Mouse (Mus musculus): Measurements from ENCODE around the gene Synj2. TPM values are rescaled to one million over a fixed set of nuclear protein-coding genes. Genes with fewer than 3 reads are reported as not detected.
A peak's percentile ranks its signal among the peaks of the same experiment; 100 is the strongest.

Gene Synj2
- polyA plus RNA-seq, 1 experiment, result 11.2 TPM

- Histone ChIP-seq H3K27ac (ENCODE audit: insufficient read depth, low read depth, low read length) (peak overlapping the region; percentile 78), H3K4me3 (ENCODE audit: insufficient read depth, low read length) (peak overlapping the region; percentile 39), H3K4me1 (ENCODE audit: control insufficient read depth, insufficient read depth, low read length) (peaks cover 45% of the 10 kb centered on the region)
- TF ChIP-seq CTCF (IDR thresholded peaks at IDR 0.05; ENCODE audit: low read depth, low read length) (no peak), POLR2A (IDR thresholded peaks at IDR 0.05; ENCODE audit: borderline replicate concordance, low read depth, low read length) (no peak)
Observed at GRCm38 (mm10) chr17:5978505-5979077, 37.5 kb downstream of the Synj2 start.

- Histone ChIP-seq H3K4me3 (ENCODE audit: insufficient read depth, low read length) (no peak overlapping the region), H3K27ac (ENCODE audit: insufficient read depth, low read depth, low read length) (no peak overlapping the region), H3K4me1 (ENCODE audit: control insufficient read depth, insufficient read depth, low read length) (peaks cover 44% of the 10 kb centered on the region)
- TF ChIP-seq CTCF (IDR thresholded peaks at IDR 0.05; ENCODE audit: low read depth, low read length), result no peak
- no peak for TF ChIP-seq POLR2A (IDR thresholded peaks at IDR 0.05; ENCODE audit: borderline replicate concordance, low read depth, low read length)
Observed at GRCm38 (mm10) chr17:5980860-5981259, 39.8 kb downstream of the Synj2 start.

- TF ChIP-seq CTCF (IDR thresholded peaks at IDR 0.05; ENCODE audit: low read depth, low read length) (no peak), POLR2A (IDR thresholded peaks at IDR 0.05; ENCODE audit: borderline replicate concordance, low read depth, low read length) (no peak)
- Histone ChIP-seq H3K4me1 (ENCODE audit: control insufficient read depth, insufficient read depth, low read length) (peaks cover 21% of the 10 kb centered on the region), H3K4me3 (ENCODE audit: insufficient read depth, low read length) (no peak overlapping the region), H3K27ac (ENCODE audit: insufficient read depth, low read depth, low read length) (no peak overlapping the region)
Observed at GRCm38 (mm10) chr17:5983150-5983549, 42.1 kb downstream of the Synj2 start.

GRCm38 (mm10) chr17:5983901-5984300 is 42.8 kb downstream of the Synj2 start:
- Histone ChIP-seq H3K4me3 (ENCODE audit: insufficient read depth, low read length) (no peak overlapping the region), H3K4me1 (ENCODE audit: control insufficient read depth, insufficient read depth, low read length) (peaks cover 16% of the 10 kb centered on the region), H3K27ac (ENCODE audit: insufficient read depth, low read depth, low read length) (no peak overlapping the region)
- TF ChIP-seq POLR2A (IDR thresholded peaks at IDR 0.05; ENCODE audit: borderline replicate concordance, low read depth, low read length), result no peak
- no peak for TF ChIP-seq CTCF (IDR thresholded peaks at IDR 0.05; ENCODE audit: low read depth, low read length)

GRCm38 (mm10) chr17:5984700-5985231 is 43.7 kb downstream of the Synj2 start:
- Histone ChIP-seq H3K27ac (ENCODE audit: insufficient read depth, low read depth, low read length) (no peak overlapping the region), H3K4me3 (ENCODE audit: insufficient read depth, low read length) (no peak overlapping the region), H3K4me1 (ENCODE audit: control insufficient read depth, insufficient read depth, low read length) (peaks cover 7% of the 10 kb centered on the region)
- no peak for TF ChIP-seq POLR2A (IDR thresholded peaks at IDR 0.05; ENCODE audit: borderline replicate concordance, low read depth, low read length)
- TF ChIP-seq CTCF (IDR thresholded peaks at IDR 0.05; ENCODE audit: low read depth, low read length), result no peak

GRCm38 (mm10) chr17:5985271-5985670 is 44.2 kb downstream of the Synj2 start:
- no peak overlapping the region for H3K4me3 ChIP-seq (ENCODE audit: insufficient read depth, low read length)
- H3K27ac ChIP-seq (ENCODE audit: insufficient read depth, low read depth, low read length), result no peak overlapping the region
- TF ChIP-seq CTCF (IDR thresholded peaks at IDR 0.05; ENCODE audit: low read depth, low read length) (no peak), POLR2A (IDR thresholded peaks at IDR 0.05; ENCODE audit: borderline replicate concordance, low read depth, low read length) (no peak)
- peaks cover 5% of the 10 kb centered on the region for H3K4me1 ChIP-seq (ENCODE audit: control insufficient read depth, insufficient read depth, low read length)

GRCm38 (mm10) chr17:5987271-5988056 is 46.4 kb downstream of the Synj2 start:
- Histone ChIP-seq H3K4me3 (ENCODE audit: insufficient read depth, low read length) (no peak overlapping the region), H3K27ac (ENCODE audit: insufficient read depth, low read depth, low read length) (no peak overlapping the region), H3K4me1 (ENCODE audit: control insufficient read depth, insufficient read depth, low read length) (peaks cover 5% of the 10 kb centered on the region)
- TF ChIP-seq POLR2A (IDR thresholded peaks at IDR 0.05; ENCODE audit: borderline replicate concordance, low read depth, low read length) (no peak), CTCF (IDR thresholded peaks at IDR 0.05; ENCODE audit: low read depth, low read length) (no peak)

- peaks cover 9% of the 10 kb centered on the region for H3K4me1 ChIP-seq (ENCODE audit: control insufficient read depth, insufficient read depth, low read length)
- TF ChIP-seq CTCF (IDR thresholded peaks at IDR 0.05; ENCODE audit: low read depth, low read length) (no peak), POLR2A (IDR thresholded peaks at IDR 0.05; ENCODE audit: borderline replicate concordance, low read depth, low read length) (no peak)
- no peak overlapping the region for H3K27ac ChIP-seq (ENCODE audit: insufficient read depth, low read depth, low read length)
- no peak overlapping the region for H3K4me3 ChIP-seq (ENCODE audit: insufficient read depth, low read length)
Observed at GRCm38 (mm10) chr17:5988102-5988501, 47.0 kb downstream of the Synj2 start.

- Histone ChIP-seq H3K27ac (ENCODE audit: insufficient read depth, low read depth, low read length) (no peak overlapping the region), H3K4me3 (ENCODE audit: insufficient read depth, low read length) (no peak overlapping the region), H3K4me1 (ENCODE audit: control insufficient read depth, insufficient read depth, low read length) (peaks cover 28% of the 10 kb centered on the region)
- TF ChIP-seq POLR2A (IDR thresholded peaks at IDR 0.05; ENCODE audit: borderline replicate concordance, low read depth, low read length) (no peak), CTCF (IDR thresholded peaks at IDR 0.05; ENCODE audit: low read depth, low read length) (no peak)
Observed at GRCm38 (mm10) chr17:5992866-5993580, 51.9 kb downstream of the Synj2 start.
